Mouse (Mus musculus) granulocyte monocyte progenitor cell, adult 5-6 weeks (primary cell): ENCODE results near the gene Emilin1. TPM values are rescaled to one million over a fixed set of nuclear protein-coding genes. Genes with fewer than 3 reads are reported as not detected.

ENCODE experiments used
- ATAC-seq: replicated peaks from 2 replicates; pipeline ENCODE4 v1.8.0; 2016; ENCODE audit warnings: mild to moderate bottlenecking, moderate TSS enrichment, inconsistent platforms; ENCODE audit not compliant: poor library complexity, severe bottlenecking
- total RNA-seq, 2 experiments: library from RNA; stranded (forward) in 1 of 2; stranded (reverse) in 1 of 2; fragments of 200-712, 200-1000 nt in 1 of 2; fragments of >200 nt in 1 of 2; fragmentation: Nextera tagmentation in 1 of 2; gene quantifications; 2 replicates each; pipeline ENCODE4 v1.2.3; 2014 to 2017

Gene Emilin1
- total RNA-seq, 2 experiments from 2014 or later: 78.8 to 152 TPM

DNA sequence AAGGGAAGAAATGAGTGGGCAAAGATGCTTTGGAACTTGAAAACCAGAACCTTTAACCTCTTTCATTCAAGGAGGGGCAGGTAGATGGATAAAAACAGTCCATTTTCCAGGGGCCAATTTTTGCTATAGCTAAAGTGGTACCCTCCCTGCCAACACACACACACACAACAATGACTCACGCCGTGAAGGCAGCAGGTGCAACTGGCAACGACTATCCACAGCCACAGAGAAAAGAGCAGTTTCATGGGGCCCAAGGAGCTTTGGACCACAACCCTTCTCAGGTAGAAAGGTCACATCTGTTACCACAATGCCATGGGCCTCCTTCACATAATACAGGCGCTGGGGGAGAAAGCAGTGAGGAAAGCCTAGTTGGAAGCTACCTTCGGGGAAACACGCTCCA lies 42.5 kb downstream of the Emilin1 start:
- no peak for ATAC-seq

DNA sequence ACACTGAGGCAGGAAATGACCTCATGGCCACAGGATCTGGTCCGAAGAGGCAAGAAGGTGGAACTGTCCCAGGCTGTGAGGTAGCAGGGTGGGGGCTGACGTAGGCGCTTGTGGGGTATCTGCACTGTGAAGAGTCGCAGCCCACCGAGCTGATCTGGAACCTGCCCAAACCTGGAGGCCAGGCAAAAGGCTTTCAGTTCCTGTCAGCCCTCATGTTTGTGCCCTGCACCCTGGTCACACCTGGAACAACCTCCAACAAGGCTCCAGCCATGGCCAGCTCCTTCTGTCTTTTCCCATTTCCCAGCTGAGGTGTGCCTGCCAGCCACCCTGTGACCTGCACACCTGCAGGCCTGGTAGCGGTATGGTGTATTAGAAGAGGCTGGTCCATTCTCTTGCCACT lies 44.7 kb downstream of the Emilin1 start:
- no peak for ATAC-seq

DNA sequence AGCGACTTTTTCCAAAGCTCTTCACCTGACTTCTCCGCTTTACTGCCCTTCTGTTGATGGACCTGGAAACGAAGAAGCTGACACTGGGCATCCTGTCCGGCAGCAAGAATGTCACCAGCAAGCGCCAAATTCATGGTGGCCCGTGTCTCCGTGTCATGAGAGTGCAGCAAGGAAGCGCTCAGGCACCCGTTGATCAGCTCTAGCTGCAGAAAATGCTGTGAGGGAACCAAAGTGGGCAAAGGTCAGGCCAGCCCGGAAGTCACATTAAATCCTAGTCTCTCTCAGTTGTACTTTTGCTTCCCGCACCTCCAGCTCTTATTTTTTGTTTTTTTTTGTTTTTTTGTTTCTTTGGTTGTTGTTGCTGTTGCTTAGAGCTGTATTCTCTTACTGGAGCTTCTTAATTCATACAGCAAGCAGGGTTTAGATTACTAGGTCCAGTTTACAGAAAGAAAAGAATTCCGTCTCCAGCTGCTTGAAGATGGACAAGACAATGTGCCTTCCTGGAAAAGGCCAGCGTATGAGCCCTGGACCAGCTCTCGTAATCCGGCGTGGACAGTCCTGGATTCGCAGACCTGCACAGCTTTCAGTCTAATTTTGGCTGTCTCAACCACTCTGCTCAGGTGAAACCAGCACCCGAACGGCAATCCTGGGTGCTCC lies 46.1 kb downstream of the Emilin1 start:
- ATAC-seq: no peak

DNA sequence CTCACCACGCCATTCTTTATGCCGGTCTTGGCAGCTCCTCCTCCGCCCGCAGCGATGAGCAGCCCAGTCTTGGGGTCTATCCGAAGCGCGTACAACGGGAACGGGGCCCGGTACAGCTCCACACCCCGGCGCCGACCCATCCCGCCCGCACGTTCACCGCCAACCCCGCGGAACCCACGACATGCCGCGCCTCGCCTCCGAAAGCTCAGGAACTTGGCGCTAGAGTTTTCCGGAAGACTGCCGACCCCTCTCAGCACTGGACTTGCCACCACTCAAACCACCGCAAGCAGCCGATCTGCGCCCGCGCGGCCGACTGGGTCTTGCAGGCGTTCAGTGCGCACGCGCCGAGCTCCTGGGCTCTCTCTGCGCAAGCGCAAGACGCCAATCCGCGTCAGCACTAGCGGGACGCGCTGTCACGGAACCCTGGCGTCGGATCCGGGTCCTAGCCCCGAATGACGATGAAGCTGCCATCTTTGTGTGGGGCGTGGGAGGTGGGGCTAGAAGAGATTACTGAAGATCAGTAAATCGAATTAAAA lies 46.8 kb downstream of the Emilin1 start, which contains the start of gene Preb:
Preb (minus strand) TSS at position 396 of the 536 bp plus-strand sequence.
- ATAC-seq: peak; percentile 77

DNA sequence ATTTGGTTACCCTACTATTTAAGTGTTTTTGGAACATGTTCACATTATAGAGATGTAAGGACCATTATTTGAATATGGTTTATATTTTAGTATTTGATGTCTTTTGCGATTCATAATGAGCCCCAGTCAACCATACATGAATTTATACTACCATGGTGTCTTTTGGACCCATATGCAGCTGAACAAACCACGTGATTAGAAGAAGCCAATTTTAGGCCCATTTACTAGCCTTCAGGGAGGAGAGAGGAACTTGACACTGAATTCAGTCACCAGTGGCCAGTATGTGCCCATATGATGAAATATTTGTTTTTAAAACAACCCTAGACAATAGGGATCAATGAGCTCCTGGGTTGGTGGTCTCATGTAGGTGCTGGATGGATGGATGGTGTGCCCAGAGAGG lies 47.6 kb downstream of the Emilin1 start:
- no peak for ATAC-seq

DNA sequence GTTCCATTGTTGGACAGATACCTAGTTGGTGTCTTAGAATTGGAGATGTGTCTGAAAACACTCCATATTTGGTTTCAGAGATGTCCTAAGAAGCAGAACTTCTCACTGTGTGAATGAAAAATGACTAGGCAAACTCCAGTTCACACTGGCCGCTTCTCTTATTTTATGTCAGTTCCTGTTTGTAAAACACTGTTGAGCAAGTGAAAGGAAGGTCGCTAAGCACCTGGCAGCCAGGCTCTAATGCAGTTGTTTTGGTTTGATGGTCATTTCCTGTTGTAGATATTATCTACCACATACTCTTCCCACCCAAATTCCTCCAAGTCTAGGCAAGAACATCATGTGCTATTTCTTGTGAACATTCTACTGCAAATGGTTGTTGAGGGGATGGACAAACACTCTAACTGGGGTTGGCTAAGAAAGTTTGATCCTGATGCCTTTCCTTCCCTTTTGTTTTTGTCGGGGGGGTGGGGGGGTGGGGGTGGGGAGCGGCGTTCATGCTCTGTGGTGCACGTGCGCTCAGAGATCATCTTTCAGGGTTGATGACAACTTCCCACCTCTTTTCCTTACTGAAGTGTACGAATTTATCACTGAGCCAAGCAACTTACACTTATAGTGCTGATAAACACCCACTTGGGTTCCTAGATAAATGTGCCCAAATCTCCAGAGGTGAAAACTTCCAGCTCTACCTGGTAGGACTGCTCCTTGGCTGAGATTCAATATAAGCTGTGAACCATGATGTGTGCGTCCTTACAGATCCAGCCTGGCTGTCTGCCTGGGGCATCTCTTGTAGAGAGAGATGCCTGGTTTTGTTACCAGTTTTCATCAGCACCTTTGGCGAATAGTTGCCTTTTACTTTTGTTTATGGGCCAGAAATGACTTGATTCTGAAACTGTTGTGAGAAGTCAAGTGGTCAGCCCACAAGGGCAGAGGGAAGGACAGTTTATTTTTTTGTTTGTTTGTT lies 48.6 kb downstream of the Emilin1 start:
- ATAC-seq: peak; percentile 65

DNA sequence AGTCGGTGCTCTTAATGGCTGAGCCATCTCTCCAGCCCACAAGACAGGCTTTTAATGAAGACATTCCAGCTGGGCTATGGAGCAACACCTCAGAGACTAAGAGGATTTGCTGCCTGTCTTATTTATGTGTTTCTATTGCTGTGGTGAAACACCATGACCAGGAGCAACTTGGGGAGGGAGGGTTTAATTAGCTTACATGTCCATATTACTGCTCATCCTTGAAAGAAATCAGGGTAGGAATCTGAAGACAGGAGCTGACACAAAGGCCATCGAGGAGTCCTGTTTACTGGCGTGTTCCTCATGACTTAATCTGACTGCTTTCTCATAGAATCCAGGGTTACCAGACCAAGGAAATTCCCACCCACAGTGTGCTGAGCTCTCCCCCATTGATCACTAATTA lies 50.7 kb downstream of the Emilin1 start:
- ATAC-seq: no peak

DNA sequence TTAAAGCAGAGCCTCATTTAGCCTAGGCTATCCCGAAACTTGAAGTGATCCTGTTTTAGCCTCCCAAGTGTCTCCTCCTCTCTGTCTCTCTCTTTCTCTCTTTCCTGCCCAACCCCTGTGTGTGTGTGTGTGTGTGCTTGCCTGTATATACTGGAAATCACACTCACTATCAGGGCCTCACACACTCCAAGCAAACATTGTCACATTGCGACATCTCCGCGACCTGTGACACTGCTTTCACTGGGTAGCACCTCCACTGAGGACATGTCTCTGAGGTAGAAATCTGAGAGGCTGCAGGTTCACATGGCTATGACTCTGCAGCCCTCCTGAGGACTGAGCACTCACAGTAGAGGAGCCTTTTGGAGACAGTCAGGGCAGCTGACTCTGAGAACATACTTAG lies 53.0 kb downstream of the Emilin1 start:
- no peak for ATAC-seq

DNA sequence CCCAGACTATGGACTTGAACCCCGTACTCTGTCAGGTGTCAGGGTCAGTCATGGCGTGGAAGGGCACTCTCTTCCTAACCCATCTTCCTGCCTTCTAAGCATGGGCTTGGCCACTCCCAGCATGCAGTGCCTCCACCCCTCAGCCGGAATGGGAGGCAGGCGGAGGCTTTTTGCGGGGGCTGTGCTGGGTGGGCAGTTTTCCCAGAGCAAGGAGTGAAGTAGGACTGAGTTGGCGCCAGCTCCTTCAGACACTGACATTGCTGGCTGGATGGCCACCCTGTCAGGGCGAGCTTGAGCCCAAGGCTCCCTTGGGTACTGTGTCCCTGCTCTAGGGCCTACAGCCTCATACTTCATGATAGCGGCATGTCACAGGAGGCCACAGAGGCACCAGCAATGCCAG lies 55.2 kb downstream of the Emilin1 start, which contains the start of gene Tcf23:
Tcf23 (plus strand) TSS at position 247 of the 400 bp plus-strand sequence.
- ATAC-seq: no peak

DNA sequence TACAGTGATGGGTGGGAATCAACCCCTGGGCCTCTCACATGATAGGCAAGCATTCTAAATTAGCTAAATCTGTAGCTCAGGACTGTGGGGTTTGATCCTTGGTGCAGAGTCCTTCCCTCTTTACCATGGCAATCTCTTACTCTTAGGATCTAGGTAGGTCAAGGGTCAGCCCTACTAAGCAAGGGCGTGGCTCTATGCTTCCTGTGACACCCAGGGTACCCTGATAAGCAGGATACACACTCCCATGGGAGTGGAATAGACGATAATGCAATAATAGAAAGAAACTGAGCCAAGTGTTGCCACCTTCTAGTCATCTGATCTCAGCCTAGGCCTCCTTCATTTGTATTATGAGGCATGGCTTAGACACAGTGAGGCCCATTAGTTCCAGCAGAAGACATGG lies 56.2 kb downstream of the Emilin1 start:
- ATAC-seq: no peak

Other genes starting within 250 kb of the Emilin1 start
- 78.6 and 110 TPM in 2 replicates for gene Cenpa, start 246.6 kb upstream of the Emilin1 start, total RNA-seq (2014; fragmentation: Nextera tagmentation)
- gene Cenpa, start 246.6 kb upstream of the Emilin1 start, total RNA-seq (2017): 84.8 and 124 TPM in 2 replicates
- gene Dpysl5, start 201.8 kb upstream of the Emilin1 start, total RNA-seq (2014; fragmentation: Nextera tagmentation): not detected in 2 replicates
- gene Dpysl5, start 201.8 kb upstream of the Emilin1 start, total RNA-seq (2017): not detected in 2 replicates
- gene Mapre3, start 98.8 kb upstream of the Emilin1 start, total RNA-seq (2014; fragmentation: Nextera tagmentation): not detected in 2 replicates
- gene Mapre3, start 98.8 kb upstream of the Emilin1 start, total RNA-seq (2017): not detected in 2 replicates
- gene Tmem214, start 45.4 kb upstream of the Emilin1 start, total RNA-seq (2014; fragmentation: Nextera tagmentation): 40.7 and 48.5 TPM in 2 replicates
- 21.5 and 24.9 TPM in 2 replicates for gene Tmem214, start 45.4 kb upstream of the Emilin1 start, total RNA-seq (2017)
- gene Agbl5, start 24.7 kb upstream of the Emilin1 start, total RNA-seq (2014; fragmentation: Nextera tagmentation): 8.9 and 27.6 TPM in 2 replicates
- 7.7 and 12.5 TPM in 2 replicates for gene Agbl5, start 24.7 kb upstream of the Emilin1 start, total RNA-seq (2017)
- 361 and 454 TPM in 2 replicates for gene Ost4, start 5.6 kb upstream of the Emilin1 start, total RNA-seq (2014; fragmentation: Nextera tagmentation)
- gene Ost4, start 5.6 kb upstream of the Emilin1 start, total RNA-seq (2017): 300 and 325 TPM in 2 replicates
- 84.7 and 111 TPM in 2 replicates for gene Khk, start 8.0 kb downstream of the Emilin1 start, total RNA-seq (2014; fragmentation: Nextera tagmentation)
- 66.4 and 80.2 TPM in 2 replicates for gene Khk, start 8.0 kb downstream of the Emilin1 start, total RNA-seq (2017)
- not detected in 2 replicates for gene Cgref1, start 32.2 kb downstream of the Emilin1 start, total RNA-seq (2014; fragmentation: Nextera tagmentation)
- 0.62 TPM in 1 of 2 replicates, not detected in the other for gene Cgref1, start 32.2 kb downstream of the Emilin1 start, total RNA-seq (2017)
- gene Preb, start 47.0 kb downstream of the Emilin1 start, total RNA-seq (2014; fragmentation: Nextera tagmentation): 103 and 127 TPM in 2 replicates
- gene Preb, start 47.0 kb downstream of the Emilin1 start, total RNA-seq (2017): 42.7 and 67.9 TPM in 2 replicates
- not detected in 2 replicates for gene Tcf23, start 55.3 kb downstream of the Emilin1 start, total RNA-seq (2014; fragmentation: Nextera tagmentation)
- not detected in 2 replicates for gene Tcf23, start 55.3 kb downstream of the Emilin1 start, total RNA-seq (2017)
- 42.7 and 79.1 TPM in 2 replicates for gene Atraid, start 134.9 kb downstream of the Emilin1 start, total RNA-seq (2014; fragmentation: Nextera tagmentation)
- 44.7 and 59.4 TPM in 2 replicates for gene Atraid, start 134.9 kb downstream of the Emilin1 start, total RNA-seq (2017)
- 7.2 and 7.9 TPM in 2 replicates for gene Slc5a6, start 135.5 kb downstream of the Emilin1 start, total RNA-seq (2014; fragmentation: Nextera tagmentation)
- gene Slc5a6, start 135.5 kb downstream of the Emilin1 start, total RNA-seq (2017): 5.8 and 8.8 TPM in 2 replicates
- gene Cad, start 141.4 kb downstream of the Emilin1 start, total RNA-seq (2014; fragmentation: Nextera tagmentation): 57.4 and 70.3 TPM in 2 replicates
- 23.1 and 39.5 TPM in 2 replicates for gene Cad, start 141.4 kb downstream of the Emilin1 start, total RNA-seq (2017)
- gene Dnajc5g, start 192.9 kb downstream of the Emilin1 start, total RNA-seq (2014; fragmentation: Nextera tagmentation): not detected in 2 replicates
- not detected in 2 replicates for gene Dnajc5g, start 192.9 kb downstream of the Emilin1 start, total RNA-seq (2017)
- gene Slc30a3, start 194.8 kb downstream of the Emilin1 start, total RNA-seq (2014; fragmentation: Nextera tagmentation): not detected in 2 replicates
- gene Slc30a3, start 194.8 kb downstream of the Emilin1 start, total RNA-seq (2017): not detected in 2 replicates
- gene Trim54, start 203.3 kb downstream of the Emilin1 start, total RNA-seq (2014; fragmentation: Nextera tagmentation): not detected in 2 replicates
- not detected in 2 replicates for gene Trim54, start 203.3 kb downstream of the Emilin1 start, total RNA-seq (2017)
- gene Ucn, start 225.4 kb downstream of the Emilin1 start, total RNA-seq (2014; fragmentation: Nextera tagmentation): not detected in 2 replicates
- not detected in 2 replicates for gene Ucn, start 225.4 kb downstream of the Emilin1 start, total RNA-seq (2017)
- 19.6 and 42.3 TPM in 2 replicates for gene Mpv17, start 240.8 kb downstream of the Emilin1 start, total RNA-seq (2014; fragmentation: Nextera tagmentation)
- gene Mpv17, start 240.8 kb downstream of the Emilin1 start, total RNA-seq (2017): 20.9 and 32.9 TPM in 2 replicates